Mouse (Mus musculus): ENCODE data around the gene Armh1. TPM values are rescaled to one million over a fixed set of nuclear protein-coding genes. Genes with fewer than 3 reads are reported as not detected.
"Not testable (repeated sequence)": the region's sequence is repeated elsewhere in the genome, so short reads cannot be mapped to it uniquely, and the experiment has no call there.

Gene Armh1
- total and polyA plus RNA-seq, 2 experiments: not detected

- peaks cover 6% of the 10 kb centered on the region; the same call in 1 of the 2 replicates for H3K4me1 ChIP-seq (ENCODE audit: control insufficient read depth, insufficient read depth, low read length)
- H3K27ac ChIP-seq (replicated peaks; ENCODE audit: insufficient read depth, low read depth, low read length): no peak overlapping the region
- TF ChIP-seq CTCF (IDR thresholded peaks at IDR 0.05; ENCODE audit: low read depth, low read length) (no peak), POLR2A (IDR thresholded peaks at IDR 0.05; ENCODE audit: extremely low read depth, insufficient read depth, low read length) (no peak)
- WGBS: 34% methylated on average over 13 of the region's 13 CpGs
- no peaks in the 10 kb centered on the region for H3K36me3 ChIP-seq (ENCODE audit: control insufficient read depth, insufficient read depth, low read length)
- 0 out of 2 replicates have a peak, but pooled peaks cover 3% of the 10 kb centered on the region for H3K79me2 ChIP-seq (ENCODE audit: control insufficient read depth, insufficient read depth, low read length)
- peak; percentile 40 for DNase-seq (ENCODE audit: extremely low read depth, low read depth, low spot score)
- H3K4me3 ChIP-seq (ENCODE audit: insufficient read depth, low read depth, low read length): no peak overlapping the region
- no peak overlapping the region for H3K9ac ChIP-seq (ENCODE audit: low read depth, low read length)
- no peaks in the 10 kb centered on the region for H3K27me3 ChIP-seq (ENCODE audit: control insufficient read depth, insufficient read depth, low read length)
Measured at GRCm38 (mm10) chr4:117262101-117262913, 10.4 kb upstream of the Armh1 start.

GRCm38 (mm10) chr4:117261222-117261621 lies 9.3 kb upstream of the Armh1 start:
- TF ChIP-seq CTCF (IDR thresholded peaks at IDR 0.05; ENCODE audit: low read depth, low read length): no peak
- TF ChIP-seq POLR2A (IDR thresholded peaks at IDR 0.05; ENCODE audit: extremely low read depth, insufficient read depth, low read length): no peak
- Histone ChIP-seq H3K36me3 (ENCODE audit: control insufficient read depth, insufficient read depth, low read length) (no peaks in the 10 kb centered on the region), H3K79me2 (ENCODE audit: control insufficient read depth, insufficient read depth, low read length) (0 out of 2 replicates have a peak, but pooled peaks cover 3% of the 10 kb centered on the region), H3K9ac (ENCODE audit: low read depth, low read length) (no peak overlapping the region), H3K27ac (replicated peaks; ENCODE audit: insufficient read depth, low read depth, low read length) (no peak overlapping the region), H3K27me3 (ENCODE audit: control insufficient read depth, insufficient read depth, low read length) (no peaks in the 10 kb centered on the region), H3K4me1 (ENCODE audit: control insufficient read depth, insufficient read depth, low read length) (peaks cover 6% of the 10 kb centered on the region; the same call in 1 of the 2 replicates), H3K4me3 (ENCODE audit: insufficient read depth, low read depth, low read length) (no peak overlapping the region)
- WGBS: 79% methylated on average over 2 of the region's 2 CpGs
- no peak for DNase-seq (ENCODE audit: extremely low read depth, low read depth, low spot score)

GRCm38 (mm10) chr4:117259909-117260308 lies 8.0 kb upstream of the Armh1 start:
- not testable (repeated sequence) for DNase-seq (ENCODE audit: extremely low read depth, low read depth, low spot score); H3K9ac ChIP-seq (ENCODE audit: low read depth, low read length)
- WGBS: 83% methylated on average over 6 of the region's 6 CpGs

GRCm38 (mm10) chr4:117254672-117255071 lies 2.7 kb upstream of the Armh1 start:
- no peak overlapping the region for H3K9ac ChIP-seq (ENCODE audit: low read depth, low read length)
- 54% methylated on average over 6 of the region's 6 CpGs for WGBS
- H3K4me3 ChIP-seq (ENCODE audit: insufficient read depth, low read depth, low read length): no peak overlapping the region
- H3K27me3 ChIP-seq (ENCODE audit: control insufficient read depth, insufficient read depth, low read length): no peaks in the 10 kb centered on the region
- peak; percentile 62 for DNase-seq (ENCODE audit: extremely low read depth, low read depth, low spot score)
- TF ChIP-seq CTCF (IDR thresholded peaks at IDR 0.05; ENCODE audit: low read depth, low read length) (no peak), POLR2A (IDR thresholded peaks at IDR 0.05; ENCODE audit: extremely low read depth, insufficient read depth, low read length) (no peak)
- peaks cover 6% of the 10 kb centered on the region; the same call in 1 of the 2 replicates for H3K79me2 ChIP-seq (ENCODE audit: control insufficient read depth, insufficient read depth, low read length)
- H3K4me1 ChIP-seq (ENCODE audit: control insufficient read depth, insufficient read depth, low read length): peaks cover 17% of the 10 kb centered on the region
- no peaks in the 10 kb centered on the region for H3K36me3 ChIP-seq (ENCODE audit: control insufficient read depth, insufficient read depth, low read length)
- H3K27ac ChIP-seq (replicated peaks; ENCODE audit: insufficient read depth, low read depth, low read length): no peak overlapping the region

More at GRCm38 (mm10) chr4:117259909-117260308, 8.0 kb upstream of the Armh1 start:
- H3K79me2 ChIP-seq (ENCODE audit: control insufficient read depth, insufficient read depth, low read length); H3K4me1 ChIP-seq (ENCODE audit: control insufficient read depth, insufficient read depth, low read length); H3K27ac ChIP-seq (replicated peaks; ENCODE audit: insufficient read depth, low read depth, low read length); H3K27me3 ChIP-seq (ENCODE audit: control insufficient read depth, insufficient read depth, low read length); H3K4me3 ChIP-seq (ENCODE audit: insufficient read depth, low read depth, low read length); H3K36me3 ChIP-seq (ENCODE audit: control insufficient read depth, insufficient read depth, low read length): not testable (repeated sequence)
- peak; percentile 37 for TF ChIP-seq CTCF (IDR thresholded peaks at IDR 0.05; ENCODE audit: low read depth, low read length)

GRCm38 (mm10) chr4:117254017-117254627 lies 2.2 kb upstream of the Armh1 start:
- Histone ChIP-seq H3K4me3 (ENCODE audit: insufficient read depth, low read depth, low read length) (no peak overlapping the region), H3K36me3 (ENCODE audit: control insufficient read depth, insufficient read depth, low read length) (no peaks in the 10 kb centered on the region), H3K79me2 (ENCODE audit: control insufficient read depth, insufficient read depth, low read length) (peaks cover 6% of the 10 kb centered on the region; the same call in 1 of the 2 replicates), H3K27me3 (ENCODE audit: control insufficient read depth, insufficient read depth, low read length) (no peaks in the 10 kb centered on the region), H3K27ac (replicated peaks; ENCODE audit: insufficient read depth, low read depth, low read length) (no peak overlapping the region), H3K4me1 (ENCODE audit: control insufficient read depth, insufficient read depth, low read length) (peaks cover 17% of the 10 kb centered on the region), H3K9ac (ENCODE audit: low read depth, low read length) (no peak overlapping the region)
- DNase-seq (ENCODE audit: extremely low read depth, low read depth, low spot score): peak; percentile 45
- WGBS: 28% methylated on average over 5 of the region's 5 CpGs
- TF ChIP-seq CTCF (IDR thresholded peaks at IDR 0.05; ENCODE audit: low read depth, low read length) (no peak), POLR2A (IDR thresholded peaks at IDR 0.05; ENCODE audit: extremely low read depth, insufficient read depth, low read length) (no peak)
